Mouse (Mus musculus): ENCODE measurements at regions not wholly inside any gene's neighbourhood (a gene's known extent, or its start where the extent isn't known, plus 50 kb on each side); places are given as distances from the start of the nearest gene placed in this dataset.

DNA sequence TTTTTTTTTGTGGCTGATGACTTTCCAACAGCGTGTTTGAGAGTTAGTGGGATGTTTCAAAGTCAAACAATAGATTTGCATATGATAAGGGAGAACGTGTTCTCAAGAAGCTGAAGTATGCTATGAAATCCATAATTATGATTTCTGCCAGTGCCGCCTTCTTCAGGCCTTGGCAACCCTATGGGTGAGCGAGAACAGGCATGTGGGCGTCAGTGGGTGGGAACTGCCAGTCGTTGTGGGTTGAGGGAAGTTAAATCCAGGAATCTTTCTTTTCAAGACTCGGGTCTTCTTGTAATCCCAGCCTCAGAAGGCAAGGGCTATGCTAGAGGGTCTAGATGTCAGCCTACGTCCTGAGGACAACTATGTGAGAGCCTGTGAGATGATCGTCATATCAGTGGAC, 60.6 kb upstream of the Slc30a5 start:
- no peak overlapping the region for H3K4me3 ChIP-seq (ENCODE audit: low read depth, low read length)
- ATAC-seq (ENCODE audit: low FRiP score): no peak
- H3K36me3 ChIP-seq (ENCODE audit: insufficient read depth, low read length): no peaks in the 10 kb centered on the region
- no peak overlapping the region for H3K4me2 ChIP-seq (ENCODE audit: low read depth, low read length, poor library complexity, severe bottlenecking)
- DNase-seq (ENCODE audit: low spot score): no peak
- H3K9ac ChIP-seq (replicated peaks; ENCODE audit: low read length, poor library complexity, severe bottlenecking): no peak overlapping the region
- no peak for TF ChIP-seq CTCF (IDR thresholded peaks at IDR 0.05)
- WGBS: 90% methylated on average over 9 of the region's 9 CpGs
- 0 out of 2 replicates have a peak, but pooled peaks cover 2% of the 10 kb centered on the region for H3K4me1 ChIP-seq (ENCODE audit: insufficient read depth, low read length)
- H3K27ac ChIP-seq (ENCODE audit: low read depth, low read length): no peak overlapping the region
- no peaks in the 10 kb centered on the region for H3K9me3 ChIP-seq (ENCODE audit: low read length)
- H3K27me3 ChIP-seq (ENCODE audit: insufficient read depth, low read length): no peaks in the 10 kb centered on the region

DNA sequence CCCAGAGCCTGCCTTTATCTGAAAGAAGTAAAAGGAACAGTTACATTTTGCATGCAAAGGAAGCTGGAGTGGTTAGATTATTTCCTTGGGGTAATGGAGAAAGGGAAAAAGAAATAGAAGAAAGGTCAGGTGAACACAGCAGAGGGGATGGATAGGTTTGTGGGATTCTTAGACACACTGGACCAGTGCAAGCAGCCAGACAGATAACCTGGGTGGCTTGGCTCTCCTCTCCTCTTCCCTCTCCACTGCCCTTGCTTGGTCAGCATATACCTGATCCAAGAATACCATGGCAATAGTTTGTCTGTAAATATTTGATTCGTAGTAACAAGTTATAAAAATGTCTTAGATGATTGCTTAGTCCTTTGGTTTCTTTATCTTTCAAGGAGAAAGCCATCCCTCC, 59.9 kb upstream of the Slc30a5 start:
- 66% methylated on average over 1 of the region's 1 CpGs for WGBS
- peak; percentile 20; the same call in 1 of the 2 replicates for ATAC-seq (ENCODE audit: low FRiP score)
- peak overlapping the region; percentile 51; the same call in 1 of the 2 replicates for H3K4me2 ChIP-seq (ENCODE audit: low read depth, low read length, poor library complexity, severe bottlenecking)
- H3K9me3 ChIP-seq (ENCODE audit: low read length): no peaks in the 10 kb centered on the region
- H3K4me1 ChIP-seq (ENCODE audit: insufficient read depth, low read length): 0 out of 2 replicates have a peak, but pooled peaks cover 2% of the 10 kb centered on the region
- H3K27ac ChIP-seq (ENCODE audit: low read depth, low read length): no peak overlapping the region; the same call in 1 of the 2 replicates
- H3K4me3 ChIP-seq (ENCODE audit: low read depth, low read length): no peak overlapping the region; the same call in 1 of the 2 replicates
- no peak for DNase-seq (ENCODE audit: low spot score)
- H3K9ac ChIP-seq (replicated peaks; ENCODE audit: low read length, poor library complexity, severe bottlenecking): no peak overlapping the region
- no peaks in the 10 kb centered on the region for H3K36me3 ChIP-seq (ENCODE audit: insufficient read depth, low read length)
- no peak for TF ChIP-seq CTCF (IDR thresholded peaks at IDR 0.05)
- H3K27me3 ChIP-seq (ENCODE audit: insufficient read depth, low read length): no peaks in the 10 kb centered on the region

DNA sequence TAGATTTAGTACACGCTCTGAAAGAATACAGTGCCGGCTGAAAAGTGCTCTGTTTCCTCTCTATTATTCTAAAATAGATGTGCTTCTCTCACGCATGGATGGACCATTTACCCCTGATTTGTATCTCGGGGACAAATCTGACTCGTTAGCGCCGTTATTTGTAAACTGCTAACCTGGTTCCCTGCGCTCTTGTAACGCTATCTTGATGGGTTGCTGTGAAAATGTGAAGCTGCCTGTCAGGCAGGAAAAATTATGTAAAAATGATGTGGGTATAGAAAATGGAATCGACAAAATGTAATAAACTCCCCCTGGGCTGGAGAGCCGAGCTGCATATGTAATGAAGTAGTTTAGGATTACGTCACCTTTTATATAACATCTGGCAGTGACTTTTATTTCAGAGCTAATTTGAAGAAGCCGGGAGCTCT, 59.4 kb upstream of the Slc30a5 start:
- WGBS: 35% methylated on average over 13 of the region's 13 CpGs
- peak; percentile 61 for ATAC-seq (ENCODE audit: low FRiP score)
- H3K9me3 ChIP-seq (ENCODE audit: low read length): no peaks in the 10 kb centered on the region
- H3K27ac ChIP-seq (ENCODE audit: low read depth, low read length): peak overlapping the region; percentile 62
- H3K9ac ChIP-seq (replicated peaks; ENCODE audit: low read length, poor library complexity, severe bottlenecking): peak overlapping the region; percentile 9; the same call in 1 of the 2 replicates
- peak; percentile 51 for DNase-seq (ENCODE audit: low spot score)
- H3K36me3 ChIP-seq (ENCODE audit: insufficient read depth, low read length): no peaks in the 10 kb centered on the region
- 0 out of 2 replicates have a peak, but pooled peaks cover 2% of the 10 kb centered on the region for H3K4me1 ChIP-seq (ENCODE audit: insufficient read depth, low read length)
- H3K27me3 ChIP-seq (ENCODE audit: insufficient read depth, low read length): no peaks in the 10 kb centered on the region
- no peak for TF ChIP-seq CTCF (IDR thresholded peaks at IDR 0.05)
- peak overlapping the region; percentile 24 for H3K4me3 ChIP-seq (ENCODE audit: low read depth, low read length)
- H3K4me2 ChIP-seq (ENCODE audit: low read depth, low read length, poor library complexity, severe bottlenecking): peak overlapping the region; percentile 51

GRCm38 (mm10) chr13:100892204-100892603, 59.0 kb upstream of the Slc30a5 start:
- 18% methylated on average over 13 of the region's 13 CpGs for WGBS
- Histone ChIP-seq H3K27me3 (ENCODE audit: insufficient read depth, low read length) (no peaks in the 10 kb centered on the region), H3K4me3 (ENCODE audit: low read depth, low read length) (peak overlapping the region; percentile 24)

DNA sequence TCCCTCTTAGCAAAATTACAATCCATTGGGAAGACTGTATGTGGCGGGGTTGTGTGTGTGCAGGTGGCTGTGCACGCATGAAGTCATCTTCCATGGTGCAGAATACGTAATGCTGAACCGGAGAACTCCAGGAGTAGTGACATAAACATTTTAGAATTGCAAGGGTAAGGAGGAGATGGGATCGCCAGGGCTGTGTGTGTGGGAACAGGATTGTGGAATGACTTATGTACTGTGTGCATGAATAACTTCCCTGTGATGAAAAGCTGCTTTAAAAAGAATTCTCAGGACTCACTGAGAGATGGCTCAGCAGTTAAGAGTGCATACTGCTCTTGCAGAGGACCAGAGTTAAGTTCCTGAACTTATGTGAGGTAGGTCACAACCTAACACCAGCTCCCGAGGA, 57.2 kb upstream of the Slc30a5 start:
- H3K27me3 ChIP-seq (ENCODE audit: insufficient read depth, low read length): no peaks in the 10 kb centered on the region
- no peak for TF ChIP-seq CTCF (IDR thresholded peaks at IDR 0.05)

More at GRCm38 (mm10) chr13:100892204-100892603, 59.0 kb upstream of the Slc30a5 start:
- TF ChIP-seq CTCF (IDR thresholded peaks at IDR 0.05): peak; percentile 100
- ATAC-seq (ENCODE audit: low FRiP score): peak; percentile 83; the same call in 1 of the 2 replicates
- Histone ChIP-seq H3K9ac (replicated peaks; ENCODE audit: low read length, poor library complexity, severe bottlenecking) (peak overlapping the region; percentile 9; the same call in 1 of the 2 replicates), H3K4me1 (ENCODE audit: insufficient read depth, low read length) (0 out of 2 replicates have a peak, but pooled peaks cover 2% of the 10 kb centered on the region), H3K9me3 (ENCODE audit: low read length) (no peaks in the 10 kb centered on the region), H3K36me3 (ENCODE audit: insufficient read depth, low read length) (no peaks in the 10 kb centered on the region), H3K27ac (ENCODE audit: low read depth, low read length) (peak overlapping the region; percentile 62; the same call in 1 of the 2 replicates), H3K4me2 (ENCODE audit: low read depth, low read length, poor library complexity, severe bottlenecking) (peak overlapping the region; percentile 51)
- DNase-seq (ENCODE audit: low spot score): peak; percentile 81

GRCm38 (mm10) chr13:100888481-100888880, 55.3 kb upstream of the Slc30a5 start:
- Histone ChIP-seq H3K9ac (replicated peaks; ENCODE audit: low read length, poor library complexity, severe bottlenecking) (no peak overlapping the region), H3K27ac (ENCODE audit: low read depth, low read length) (no peak overlapping the region), H3K4me2 (ENCODE audit: low read depth, low read length, poor library complexity, severe bottlenecking) (no peak overlapping the region), H3K9me3 (ENCODE audit: low read length) (no peaks in the 10 kb centered on the region), H3K27me3 (ENCODE audit: insufficient read depth, low read length) (no peaks in the 10 kb centered on the region), H3K4me3 (ENCODE audit: low read depth, low read length) (no peak overlapping the region), H3K4me1 (ENCODE audit: insufficient read depth, low read length) (0 out of 2 replicates have a peak, but pooled peaks cover 2% of the 10 kb centered on the region), H3K36me3 (ENCODE audit: insufficient read depth, low read length) (no peaks in the 10 kb centered on the region)
- no peak for TF ChIP-seq CTCF (IDR thresholded peaks at IDR 0.05)
- ATAC-seq (ENCODE audit: low FRiP score): no peak
- WGBS: 88% methylated on average over 5 of the region's 5 CpGs
- no peak for DNase-seq (ENCODE audit: low spot score)

More for the DNA sequence above, 57.2 kb upstream of the Slc30a5 start:
- Histone ChIP-seq H3K9me3 (ENCODE audit: low read length) (no peaks in the 10 kb centered on the region), H3K4me1 (ENCODE audit: insufficient read depth, low read length) (0 out of 2 replicates have a peak, but pooled peaks cover 2% of the 10 kb centered on the region), H3K27ac (ENCODE audit: low read depth, low read length) (no peak overlapping the region), H3K4me2 (ENCODE audit: low read depth, low read length, poor library complexity, severe bottlenecking) (no peak overlapping the region), H3K9ac (replicated peaks; ENCODE audit: low read length, poor library complexity, severe bottlenecking) (no peak overlapping the region), H3K4me3 (ENCODE audit: low read depth, low read length) (no peak overlapping the region), H3K36me3 (ENCODE audit: insufficient read depth, low read length) (no peaks in the 10 kb centered on the region)
- ATAC-seq (ENCODE audit: low FRiP score) (no peak), DNase-seq (ENCODE audit: low spot score) (no peak)
- WGBS: 77% methylated on average over 6 of the region's 6 CpGs

Data from midbrain, postnatal 0 days (tissue).